Mouse (Mus musculus) B cell, adult 62 days (primary cell): ENCODE data around the gene Pcdh9. TPM values are rescaled to one million over a fixed set of nuclear protein-coding genes. Genes with fewer than 3 reads are reported as not detected.

Source experiments
- total RNA-seq: library from RNA; stranded (reverse); gene quantifications from 4 replicates; pipeline ENCODE4 v1.2.4, GENCODE M21; 2023

The Pcdh9 gene
- total RNA-seq: not detected in 4 replicates

DNA sequence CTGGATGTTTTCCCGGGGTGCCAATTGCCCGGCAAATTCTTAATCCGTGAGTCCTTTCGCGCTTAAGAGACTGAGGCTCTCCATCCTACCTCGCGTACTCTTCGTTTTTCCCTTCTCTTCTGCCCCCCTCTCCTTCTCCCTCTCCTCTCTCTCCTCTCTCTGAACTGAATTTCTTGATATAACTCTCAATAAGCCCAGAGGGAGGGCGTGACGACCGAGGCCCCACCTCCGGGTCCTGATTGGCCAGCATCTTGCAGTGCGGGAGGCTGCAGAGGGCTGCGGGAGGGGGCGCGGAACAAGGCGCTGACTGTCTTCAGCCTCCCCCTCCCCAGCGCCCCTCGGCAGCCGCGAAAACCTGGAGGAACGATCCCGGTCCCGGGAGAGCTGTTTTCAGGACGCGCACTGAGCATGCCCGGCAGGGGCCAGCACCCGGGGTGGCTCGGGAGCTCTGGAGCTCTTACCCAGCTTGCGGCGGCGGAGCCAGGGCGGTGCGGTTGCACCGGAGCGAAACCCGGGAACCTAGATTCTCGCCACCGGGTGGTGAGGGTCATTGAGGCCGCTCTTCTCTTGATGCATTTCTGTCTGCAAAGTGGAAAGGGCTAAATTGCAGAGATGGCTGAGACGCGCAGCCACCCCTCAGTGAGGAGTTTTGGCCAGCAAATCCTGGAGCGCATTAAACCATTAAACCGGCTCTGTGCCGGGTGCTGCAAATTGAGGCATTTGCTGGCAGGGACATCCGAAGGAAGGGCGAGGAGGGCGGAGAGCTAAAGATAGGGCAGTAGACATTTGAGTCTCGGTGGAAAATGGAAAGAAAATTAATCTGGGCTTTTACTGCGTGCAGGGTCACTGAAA is at the start of gene Pcdh9:
Gene Pcdh9, minus strand, starts transcription at position 161 of the 852 bp plus-strand sequence.

